Mouse (Mus musculus) lung, adult 2 months (tissue): ENCODE measurements around the gene Igsf3.

Experiments
- CTCF ChIP-seq: fragments of 200-500 bp; IDR thresholded peaks from 2 replicates; pipeline ENCODE4 v1.5.1; 2011; ENCODE audit warnings: mild to moderate bottlenecking, low read length, control low read depth; ENCODE audit not compliant: insufficient read depth
- POLR2A ChIP-seq: fragments of 200-500 bp; IDR thresholded peaks from 2 replicates; pipeline ENCODE4 v1.6.1; 2011; ENCODE audit warnings: low read depth, mild to moderate bottlenecking, control low read depth, low read length, borderline replicate concordance; ENCODE audit errors: extremely low read depth

GRCm38 (mm10) chr3:101389566-101389965 lies 12.7 kb downstream of the Igsf3 start:
- no peak for TF ChIP-seq CTCF
- TF ChIP-seq POLR2A: no peak
